Mouse (Mus musculus) kidney, adult 2 months (tissue): ENCODE measurements around the gene Bbs7.

Experiments used
- CTCF ChIP-seq: fragments of 200-500 bp; conservative IDR thresholded peaks from 2 replicates; pipeline ENCODE4 v1.5.1; 2011; ENCODE audit warnings: low read depth, mild to moderate bottlenecking, control low read depth, low read length, moderate library complexity, mixed read lengths; ENCODE audit not compliant: insufficient read depth, insufficient read length
- POLR2A ChIP-seq: fragments of 200-500 bp; IDR thresholded peaks from one replicate; pipeline ENCODE4 v1.6.1; 2011; ENCODE audit warnings: low read depth, low read length, control low read depth

- TF ChIP-seq CTCF, result no peak
- no peak for TF ChIP-seq POLR2A
These were observed 61.9 kb downstream of the Bbs7 start for GRCm38 (mm10) chr3:36551343-36551742.
